Mouse (Mus musculus) T-helper 1 cell (primary cell): ENCODE data around the gene 1700020A23Rik.

ENCODE experiments used
- in situ Hi-C: fragments of 300-600 bp; cut with MboI, MseI; formaldehyde crosslinking; loops from one replicate; pipeline ENCODE4 v1.15.1; 2025; ENCODE audit warnings: high pct_unique_total_duplicates

1700020A23Rik gene

GRCm38 (mm10) chr2:130411558-130412495, 6.8 kb downstream of the 1700020A23Rik start:
- in situ Hi-C loops, result no loop called here

- in situ Hi-C loops, result no loop called here
Observed at GRCm38 (mm10) chr2:130412775-130413174, 7.7 kb downstream of the 1700020A23Rik start.

- in situ Hi-C loops, result no loop called here
Observed at GRCm38 (mm10) chr2:130414094-130414856, 9.2 kb downstream of the 1700020A23Rik start.

DNA sequence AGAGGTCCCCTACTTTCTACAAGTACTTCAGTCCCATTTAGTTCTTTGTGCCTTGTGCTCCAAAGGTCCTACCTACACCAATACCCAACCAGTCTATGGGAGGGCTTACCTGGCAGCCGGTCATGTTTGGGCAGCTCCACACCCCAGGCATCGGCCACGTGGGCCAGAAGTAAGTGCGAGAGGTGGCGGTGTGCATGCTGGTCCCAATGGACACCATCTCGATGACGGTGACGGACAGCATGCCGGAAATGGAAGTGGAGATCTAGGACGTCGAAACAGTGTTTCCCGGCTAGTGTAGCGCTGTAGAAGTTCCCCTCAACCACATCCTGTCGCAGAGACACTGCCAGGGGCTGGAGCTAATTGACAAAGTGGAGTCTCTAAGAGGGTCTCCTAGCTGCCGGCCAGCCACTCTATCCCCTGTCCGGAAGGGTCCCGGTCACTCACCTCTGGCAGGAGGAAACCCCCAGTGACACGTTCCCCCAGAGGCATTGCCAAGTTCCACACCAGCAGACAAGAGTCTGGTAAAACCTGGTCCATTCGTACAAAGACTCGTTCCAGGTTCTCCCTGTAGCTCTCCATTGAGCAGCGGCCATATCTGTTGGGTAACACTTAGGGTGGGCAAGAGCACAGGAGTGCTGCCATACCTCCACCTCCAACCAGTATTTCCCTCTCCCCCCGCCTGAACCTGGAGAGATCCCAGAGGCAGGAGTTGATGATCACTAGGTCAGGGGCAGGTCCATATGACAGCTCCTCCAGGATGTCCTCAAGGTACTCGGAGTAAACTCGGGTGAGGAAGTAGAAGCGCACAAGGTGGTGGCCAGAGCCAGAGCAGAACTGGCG, 16.9 kb downstream of the 1700020A23Rik start:
- in situ Hi-C loops, result loop anchor here (5.0 to 10.0 kb wide), 2 partner anchors 140 to 247 kb away; partner anchors contain the start of genes Idh3b and Snrpb

- in situ Hi-C loops, result loop anchor here (5.0 to 10.0 kb wide), 2 partner anchors 141 to 249 kb away; partner anchors contain the start of genes Idh3b and Snrpb
Observed at GRCm38 (mm10) chr2:130423397-130424125, 18.5 kb downstream of the 1700020A23Rik start.

GRCm38 (mm10) chr2:130424126-130424853, 19.2 kb downstream of the 1700020A23Rik start, which contains the start of the genes Vps16 and Pced1a:
Vps16 (plus strand) TSS chr2:130424339.
Pced1a (minus strand) TSS chr2:130424701.
- in situ Hi-C loops, result loop anchor here (5.0 to 10.0 kb wide), 2 partner anchors 142 to 249 kb away; partner anchors contain the start of genes Idh3b and Snrpb

- in situ Hi-C loops, result loop anchor here (10.0 kb wide), 1 partner anchor 250 kb away; the partner anchor contains the start of gene Snrpb
Observed at GRCm38 (mm10) chr2:130425112-130425511, 20.1 kb downstream of the 1700020A23Rik start.

- in situ Hi-C loops, result loop anchor here (10.0 kb wide), 1 partner anchor 255 kb away; the partner anchor contains the start of gene Snrpb
Observed at GRCm38 (mm10) chr2:130429851-130430250, 24.8 kb downstream of the 1700020A23Rik start.

- in situ Hi-C loops, result no loop called here
Observed at GRCm38 (mm10) chr2:130430484-130430883, 25.4 kb downstream of the 1700020A23Rik start.

DNA sequence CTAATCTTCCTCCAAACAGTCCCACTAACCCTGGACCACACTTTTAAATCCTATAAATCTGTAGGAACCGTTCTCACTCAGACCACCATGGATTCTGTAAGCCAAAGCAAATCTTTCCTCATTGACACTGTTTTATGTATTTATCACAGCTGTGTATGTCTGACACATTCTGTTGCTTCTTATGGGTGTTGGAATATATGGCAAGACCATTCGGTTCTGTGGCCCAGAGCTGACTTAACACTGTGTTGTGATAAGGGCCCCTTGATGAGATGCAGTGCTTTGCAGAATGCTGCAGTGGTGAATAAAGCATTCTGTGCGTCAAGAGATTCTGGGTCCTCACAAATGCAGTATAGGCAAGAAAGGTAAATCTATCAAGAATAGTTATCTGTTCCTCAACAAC, 27.1 kb downstream of the 1700020A23Rik start:
- in situ Hi-C loops, result no loop called here

GRCm38 (mm10) chr2:130433152-130433551, 28.1 kb downstream of the 1700020A23Rik start:
- in situ Hi-C loops, result no loop called here

DNA sequence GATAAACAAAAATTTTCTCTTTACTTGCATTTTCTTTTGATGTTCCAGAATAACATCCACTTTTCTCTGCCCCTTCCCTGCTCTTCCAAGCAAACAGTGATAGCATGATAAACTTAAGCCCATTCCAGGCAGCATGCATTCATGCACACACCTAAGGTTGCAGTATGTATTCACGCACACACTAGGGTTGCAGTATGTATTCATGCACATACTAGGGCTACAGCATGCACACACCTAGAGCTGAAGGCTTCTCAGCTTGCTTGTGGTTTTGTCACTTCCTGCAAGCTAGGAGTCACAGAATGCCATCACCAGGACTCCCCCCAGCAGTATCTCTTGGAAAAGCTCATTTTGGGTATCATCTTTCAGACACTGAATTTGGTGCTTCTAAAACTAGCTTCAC, 31.7 kb downstream of the 1700020A23Rik start:
- in situ Hi-C loops, result no loop called here

DNA sequence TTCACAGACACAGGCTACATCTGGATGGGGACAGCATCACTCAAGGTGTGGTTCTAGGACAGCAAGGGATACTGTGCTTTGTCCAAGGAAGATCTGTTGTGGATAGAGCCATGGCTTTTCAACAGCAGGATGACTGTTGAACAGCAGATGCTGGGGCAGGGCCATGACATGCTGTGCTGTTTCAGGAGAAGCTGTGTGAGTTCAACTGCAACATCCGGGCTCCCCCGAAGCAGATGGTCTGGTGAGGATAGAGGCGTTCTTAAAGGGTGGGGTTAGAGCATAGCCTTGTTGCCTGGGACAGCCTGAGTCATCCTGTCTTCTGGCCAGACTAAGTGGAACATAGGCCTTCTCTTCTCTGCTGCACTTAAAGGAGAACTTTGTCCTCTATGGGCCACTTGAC, 33.8 kb downstream of the 1700020A23Rik start:
- in situ Hi-C loops, result no loop called here

DNA sequence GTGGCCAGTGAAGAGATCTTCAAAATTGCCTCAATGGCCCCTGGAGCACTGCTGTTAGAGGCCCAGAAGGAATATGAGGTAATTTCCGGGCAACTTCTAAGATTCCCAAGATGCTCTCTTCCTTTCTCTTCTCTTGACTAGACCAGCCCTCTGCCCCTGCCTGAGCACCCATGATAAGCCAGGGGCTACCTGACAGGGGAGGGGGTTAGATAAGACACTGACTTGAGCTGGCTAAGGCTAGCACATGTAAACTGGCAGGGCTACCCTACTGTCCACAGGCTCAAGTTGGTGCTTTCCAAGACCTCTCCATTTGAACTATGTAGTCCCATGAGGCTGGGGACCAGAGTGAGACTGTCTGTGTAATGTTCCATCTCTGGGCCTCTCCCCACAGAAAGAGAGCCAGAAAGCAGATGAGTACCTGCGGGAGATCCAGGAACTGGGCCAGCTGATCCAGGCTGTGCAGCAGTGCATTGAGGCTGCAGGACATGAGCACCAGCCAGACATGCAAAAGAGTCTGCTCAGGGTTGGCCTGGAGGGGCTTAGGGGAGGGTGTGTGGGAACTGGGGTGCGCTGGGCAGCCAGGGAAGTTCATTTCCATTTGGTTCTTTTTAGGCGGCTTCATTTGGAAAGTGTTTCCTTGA, 34.9 kb downstream of the 1700020A23Rik start:
- in situ Hi-C loops, result no loop called here

DNA sequence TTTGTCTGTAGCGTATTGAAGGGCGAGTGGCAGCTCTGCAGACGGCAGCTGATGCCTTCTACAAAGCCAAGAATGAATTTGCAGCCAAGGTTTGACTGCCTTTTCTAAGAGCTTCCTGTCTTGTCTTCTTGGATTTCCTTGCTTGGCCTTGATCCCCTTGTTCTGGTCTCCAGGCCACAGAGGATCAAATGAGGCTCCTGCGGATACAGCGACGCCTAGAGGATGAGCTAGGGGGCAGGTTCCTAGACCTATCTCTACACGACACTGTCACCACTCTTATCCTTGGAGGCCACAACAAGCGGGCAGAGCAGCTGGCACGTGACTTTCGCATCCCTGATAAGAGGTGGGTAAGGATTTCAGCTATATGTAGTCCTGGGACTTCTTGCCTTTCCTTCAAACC, 37.1 kb downstream of the 1700020A23Rik start:
- in situ Hi-C loops, result no loop called here

DNA sequence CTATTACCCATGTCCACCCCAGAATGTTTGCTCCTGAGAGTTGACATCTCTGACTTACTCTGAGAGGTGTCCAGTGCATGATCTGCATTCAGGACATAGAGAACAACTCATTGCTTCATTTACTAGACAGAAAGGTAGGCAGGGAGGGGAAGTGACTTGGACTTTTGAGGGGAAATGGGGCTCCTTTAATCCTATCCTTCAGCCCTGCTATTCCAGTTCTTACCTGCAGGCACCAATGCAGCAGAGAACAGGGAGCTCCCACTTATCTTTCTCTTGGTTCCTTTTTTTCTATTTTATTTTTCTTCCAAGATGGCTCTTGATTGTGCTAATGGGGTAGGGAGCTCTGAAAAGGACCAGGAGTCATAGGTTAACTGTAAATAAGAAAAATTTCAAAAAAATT, 43.4 kb downstream of the 1700020A23Rik start:
- in situ Hi-C loops, result no loop called here

DNA sequence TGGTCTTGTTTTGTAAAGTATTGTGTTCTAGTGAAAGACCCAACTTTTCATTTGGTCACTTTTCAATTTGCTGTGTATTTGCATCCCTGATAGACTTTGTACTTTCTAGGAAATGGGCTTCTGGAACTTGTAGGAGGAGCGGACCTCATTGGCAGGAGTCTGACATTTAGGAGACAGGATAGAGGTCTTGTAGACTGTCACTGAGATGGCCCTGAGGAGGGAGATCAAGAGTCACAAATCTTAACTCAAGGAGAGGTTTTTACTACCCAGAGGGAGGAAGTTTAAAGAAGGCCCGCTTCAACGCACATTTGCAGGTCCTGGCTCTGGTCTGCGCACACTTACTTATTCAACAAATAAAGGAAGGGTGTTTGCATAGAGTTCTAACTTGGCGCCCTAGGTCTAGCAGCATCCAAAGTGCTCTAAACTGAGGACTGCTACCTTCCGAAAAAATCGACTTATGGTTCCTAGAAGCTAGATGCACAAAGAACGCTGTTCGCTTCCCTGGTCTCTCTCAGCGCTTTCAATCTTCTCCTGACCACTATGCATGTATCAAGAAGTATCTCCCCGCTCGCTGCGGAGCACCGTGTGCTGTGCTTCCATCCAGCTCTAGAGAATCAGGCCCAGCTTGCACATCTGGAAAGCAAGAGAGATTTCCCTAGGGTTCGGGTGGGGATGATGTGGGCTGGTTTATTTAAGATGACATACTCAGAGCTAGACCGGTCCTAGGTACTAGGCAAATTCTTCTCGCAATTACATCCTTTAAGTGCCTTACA, 44.1 kb downstream of the 1700020A23Rik start:
- in situ Hi-C loops, result no loop called here

DNA sequence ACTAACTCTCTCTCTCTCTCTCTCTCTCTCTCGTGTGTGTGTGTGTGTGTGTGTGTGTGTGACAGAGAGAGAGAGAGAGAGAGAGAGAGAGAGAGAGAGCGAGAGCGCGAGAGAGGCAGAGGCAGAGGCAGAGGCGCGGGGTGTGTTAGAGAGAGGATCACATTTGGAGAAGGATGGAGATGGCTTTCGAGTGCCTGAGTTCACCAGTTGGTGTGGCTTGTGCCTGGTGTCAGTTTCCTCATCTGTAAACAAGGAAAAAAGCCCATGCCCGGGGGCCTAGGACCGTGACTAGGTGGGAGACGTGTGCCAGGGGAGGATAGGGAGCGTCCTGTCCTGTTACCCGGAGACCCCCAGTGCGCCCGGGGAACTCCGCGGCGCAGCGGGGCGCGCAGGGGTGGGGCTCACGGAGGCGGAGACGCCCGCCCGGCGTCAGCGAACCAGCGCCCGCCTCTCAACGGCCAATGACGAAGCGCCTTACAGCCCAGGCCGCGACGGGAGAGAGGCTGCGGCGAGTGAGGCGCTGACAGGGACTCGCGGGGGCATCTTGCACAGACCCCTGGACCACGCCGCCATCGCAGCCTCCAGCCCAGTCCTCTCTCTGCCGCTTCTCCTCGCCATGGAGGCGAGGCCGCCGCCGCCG, 44.9 kb downstream of the 1700020A23Rik start, which contains the start of gene Ptpra:
TSS of gene Ptpra (plus strand) at position 485 of the 640 bp plus-strand sequence.
- in situ Hi-C loops, result no loop called here
